Mouse (Mus musculus) bone marrow, adult 2 months (tissue): ENCODE results near the gene Mthfd2. TPM values are rescaled to one million over a fixed set of nuclear protein-coding genes. Genes with fewer than 3 reads are reported as not detected.
"Not testable (repeated sequence)": the region's sequence is repeated elsewhere in the genome, so short reads cannot be mapped to it uniquely, and the experiment has no call there.

Experiments
- H3K27ac ChIP-seq: fragments of 200-500 bp; 2 replicates; pipeline ENCODE4 v1.5.1; 2012; ENCODE audit warnings: low read depth, mild to moderate bottlenecking, control low read depth, inconsistent platforms, low read length; ENCODE audit not compliant: control insufficient read depth, poor library complexity, insufficient read depth
- H3K4me1 ChIP-seq: fragments of 200-500 bp; 2 replicates; pipeline ENCODE4 v1.6.1; 2011; ENCODE audit warnings: low read length; ENCODE audit not compliant: control insufficient read depth, insufficient read depth
- H3K4me3 ChIP-seq: fragments of 200-500 bp; replicated peaks from 2 replicates; pipeline ENCODE3; 2011; ENCODE audit warnings: mild to moderate bottlenecking, low read depth, low read length, control low read depth; ENCODE audit not compliant: control insufficient read depth
- CTCF ChIP-seq: fragments of 200-500 bp; IDR thresholded peaks from 2 replicates; pipeline ENCODE4 v1.5.1; 2011; ENCODE audit warnings: low read length, control low read depth; ENCODE audit not compliant: control insufficient read depth, insufficient read depth
- POLR2A ChIP-seq: fragments of 200-500 bp; IDR thresholded peaks from 2 replicates; pipeline ENCODE4 v1.6.1; 2011; ENCODE audit warnings: low read depth, mild to moderate bottlenecking, control low read depth, low read length, borderline replicate concordance; ENCODE audit not compliant: control insufficient read depth
- WGBS: fragments of 180-500 bp; shearing (Covaris S2); methylation state at CpG from one replicate; pipeline ENCODE4 v1.1.7; 2018; 5-methylcytosine and 5-hydroxymethylcytosine counted together
- polyA plus RNA-seq: library from polyadenylated mRNA; stranded (reverse); fragments of >200 nt; gene quantifications from 2 replicates; pipeline ENCODE4 v1.2.4, GENCODE M21; 2011; ENCODE audit warnings: low replicate concordance; ENCODE audit not compliant: missing spikeins, insufficient read depth, insufficient read length

Gene Mthfd2
- polyA plus RNA-seq, 1 experiment: 30.0 TPM

- 67% methylated on average over 3 of the region's 3 CpGs for WGBS
- Histone ChIP-seq H3K4me3 (no peak overlapping the region), H3K4me1 (no peaks in the 10 kb centered on the region; the same call in 1 of the 2 replicates), H3K27ac (no peak overlapping the region)
- TF ChIP-seq POLR2A (no peak), CTCF (no peak)
Measured at GRCm38 (mm10) chr6:83347916-83348315, 22.2 kb upstream of the Mthfd2 start.

GRCm38 (mm10) chr6:83345285-83345684 is 19.6 kb upstream of the Mthfd2 start:
- not testable (repeated sequence) for H3K4me3 ChIP-seq, H3K27ac ChIP-seq, H3K4me1 ChIP-seq
- WGBS: 80% methylated on average over 8 of the region's 8 CpGs

- WGBS: 92% methylated on average over 2 of the region's 2 CpGs
- H3K4me1 ChIP-seq: no peaks in the 10 kb centered on the region
- H3K27ac ChIP-seq: no peak overlapping the region
- TF ChIP-seq CTCF (no peak), POLR2A (no peak)
- no peak overlapping the region for H3K4me3 ChIP-seq
Measured at GRCm38 (mm10) chr6:83342957-83343356, 17.2 kb upstream of the Mthfd2 start.

GRCm38 (mm10) chr6:83341387-83341786 is 15.7 kb upstream of the Mthfd2 start:
- Histone ChIP-seq H3K27ac (no peak overlapping the region), H3K4me1 (no peaks in the 10 kb centered on the region), H3K4me3 (no peak overlapping the region)
- WGBS: 81% methylated on average over 3 of the region's 3 CpGs
- TF ChIP-seq CTCF (no peak), POLR2A (no peak)

GRCm38 (mm10) chr6:83327591-83328190 is 2.0 kb upstream of the Mthfd2 start:
- no peak overlapping the region for H3K4me3 ChIP-seq

GRCm38 (mm10) chr6:83326761-83327160 is 1.1 kb upstream of the Mthfd2 start:
- Histone ChIP-seq H3K4me3 (peak overlapping the region; percentile 85), H3K4me1 (peaks cover 3% of the 10 kb centered on the region; the same call in 1 of the 2 replicates), H3K27ac (no peak overlapping the region)
- WGBS: 29% methylated on average over 6 of the region's 6 CpGs
- no peak for TF ChIP-seq POLR2A
- no peak for TF ChIP-seq CTCF

More at GRCm38 (mm10) chr6:83327591-83328190, 2.0 kb upstream of the Mthfd2 start:
- Histone ChIP-seq H3K27ac (no peak overlapping the region), H3K4me1 (peaks cover 3% of the 10 kb centered on the region; the same call in 1 of the 2 replicates)
- TF ChIP-seq CTCF (no peak), POLR2A (no peak)
- 85% methylated on average over 3 of the region's 3 CpGs for WGBS

GRCm38 (mm10) chr6:83326394-83326736 is 657 bp upstream of the Mthfd2 start:
- Histone ChIP-seq H3K4me3 (peak overlapping the region; percentile 85), H3K27ac (peak overlapping the region; percentile 99), H3K4me1 (peaks cover 3% of the 10 kb centered on the region; the same call in 1 of the 2 replicates)
- under 1% methylated on average over 6 of the region's 6 CpGs for WGBS
- no peak for TF ChIP-seq CTCF
- TF ChIP-seq POLR2A: no peak

GRCm38 (mm10) chr6:83323652-83324419 is 1.9 kb downstream of the Mthfd2 start:
- Histone ChIP-seq H3K4me3 (peak overlapping the region; percentile 60), H3K4me1 (peaks cover 3% of the 10 kb centered on the region; the same call in 1 of the 2 replicates), H3K27ac (peak overlapping the region; percentile 70)
- TF ChIP-seq CTCF (no peak), POLR2A (no peak)
- 35% methylated on average over 8 of the region's 8 CpGs for WGBS
